Mouse (Mus musculus) neural tube, embryonic 14.5 days (tissue): ENCODE measurements around the gene Fkbp2. TPM values are rescaled to one million over a fixed set of nuclear protein-coding genes. Genes with fewer than 3 reads are reported as not detected.

Source experiments
- ATAC-seq: fragments of 200-750 bp; cut with Nextera tagmentation; 2 replicates; pipeline ENCODE4 v1.8.0; 2017; ENCODE audit warnings: low read depth, mild to moderate bottlenecking, moderate TSS enrichment, moderate library complexity
- H3K27ac ChIP-seq: fragments of 300-500 bp; sonication (generic); 2 replicates; pipeline ENCODE4 v1.5.1; 2014; ENCODE audit warnings: low read depth, mild to moderate bottlenecking, control low read depth, low read length, moderate library complexity, mixed read lengths
- H3K27me3 ChIP-seq: fragments of 300-500 bp; sonication (generic); 2 replicates; pipeline ENCODE4 v1.6.1; 2014; ENCODE audit warnings: low read length; ENCODE audit not compliant: control insufficient read depth, insufficient read depth
- H3K36me3 ChIP-seq: fragments of 300-500 bp; sonication (generic); 2 replicates; pipeline ENCODE4 v1.6.1; 2014; ENCODE audit warnings: low read length, mixed read lengths; ENCODE audit not compliant: control insufficient read depth, insufficient read depth
- H3K4me1 ChIP-seq: fragments of 300-500 bp; sonication (generic); 2 replicates; pipeline ENCODE4 v1.6.1; 2014; ENCODE audit warnings: low read length; ENCODE audit not compliant: control insufficient read depth, insufficient read depth
- H3K4me2 ChIP-seq: fragments of 300-500 bp; sonication (generic); 2 replicates; pipeline ENCODE4 v1.6.1; 2014; ENCODE audit warnings: mild to moderate bottlenecking, low read depth, low read length, control low read depth
- H3K4me3 ChIP-seq: fragments of 300-500 bp; sonication (generic); 2 replicates; pipeline ENCODE4 v1.5.1; 2014; ENCODE audit warnings: low read depth, low read length, control low read depth, mixed read lengths
- H3K9ac ChIP-seq: fragments of 300-500 bp; sonication (generic); replicated peaks from 2 replicates; pipeline ENCODE4 v1.6.1; 2014; ENCODE audit warnings: low read depth, mild to moderate bottlenecking, control low read depth, low read length, mixed read lengths
- H3K9me3 ChIP-seq: fragments of 300-500 bp; sonication (generic); 2 replicates; pipeline ENCODE4 v1.6.1; 2016; ENCODE audit warnings: low read length; ENCODE audit not compliant: control insufficient read depth
- WGBS: fragments of 180-500 bp; shearing (Covaris S2); extraction: QIAGEN DNeasy Blood & Tissue Kit; methylation state at CpG from one replicate; pipeline ENCODE4 v1.1.7; 2014; 5-methylcytosine and 5-hydroxymethylcytosine counted together
- polyA plus RNA-seq: library from polyadenylated mRNA; unstranded; fragments of >200 nt; fragmentation: Nextera tagmentation; extraction: Ambion mirVana; gene quantifications from 2 replicates; pipeline ENCODE4 v1.2.1, GENCODE M21; 2014

Gene Fkbp2
- polyA plus RNA-seq, 1 experiment from 2014 or later, result 119 TPM

DNA sequence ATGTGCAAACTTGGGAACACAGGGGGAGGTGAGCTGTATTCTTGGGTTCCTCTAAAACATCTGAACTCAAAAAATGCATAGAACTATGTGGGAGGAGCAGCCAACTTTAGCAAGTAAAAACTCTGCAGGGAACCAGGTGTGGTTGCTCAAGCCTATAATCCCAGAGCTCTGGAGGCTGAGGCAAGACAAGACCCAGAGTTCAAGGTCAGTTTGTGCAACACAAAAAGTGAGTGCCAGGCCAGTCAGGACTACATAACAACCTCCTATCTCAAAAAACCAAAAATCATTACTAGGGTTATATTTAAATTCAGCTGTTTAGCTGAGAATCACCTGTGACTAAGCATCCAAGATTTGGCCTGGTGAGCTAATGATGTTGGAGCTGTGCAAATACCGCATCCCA, 48.3 kb downstream of the Fkbp2 start:
- H3K27ac ChIP-seq, result no peak overlapping the region
- no peak overlapping the region for H3K9ac ChIP-seq
- no peak for ATAC-seq
- H3K4me1 ChIP-seq, result peaks cover 11% of the 10 kb centered on the region
- H3K36me3 ChIP-seq, result no peaks in the 10 kb centered on the region
- H3K4me2 ChIP-seq, result no peak overlapping the region
- no peak overlapping the region for H3K4me3 ChIP-seq
- 53% methylated on average over 1 of the region's 1 CpGs for WGBS
- peaks cover 54% of the 10 kb centered on the region for H3K27me3 ChIP-seq
- no peaks in the 10 kb centered on the region for H3K9me3 ChIP-seq

DNA sequence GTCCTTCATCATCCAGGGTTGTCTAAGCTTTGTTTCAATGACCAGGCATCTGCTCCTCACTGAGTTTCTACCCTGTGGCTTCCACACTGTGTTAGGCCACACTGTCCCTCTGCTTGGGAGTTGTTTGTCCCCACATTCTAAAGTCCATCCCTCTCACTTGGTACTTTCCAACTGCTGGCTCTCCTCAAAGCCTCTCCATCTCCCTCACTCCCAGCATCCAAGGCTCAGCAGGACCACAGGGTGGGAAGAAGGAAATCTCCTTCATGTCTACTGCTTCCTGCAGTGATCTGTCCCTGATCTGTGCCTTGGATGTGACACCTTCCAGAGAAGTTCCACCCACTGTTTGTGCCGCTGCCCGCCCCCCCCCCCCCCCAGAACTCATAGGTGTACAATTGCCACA, 49.3 kb downstream of the Fkbp2 start:
- 0% methylated on average over 2 of the region's 2 CpGs for WGBS
- no peak for ATAC-seq
- H3K9me3 ChIP-seq, result no peaks in the 10 kb centered on the region
- H3K27me3 ChIP-seq, result peaks cover 61% of the 10 kb centered on the region
- H3K4me1 ChIP-seq, result peaks cover 11% of the 10 kb centered on the region
- H3K4me2 ChIP-seq, result no peak overlapping the region
- H3K4me3 ChIP-seq, result no peak overlapping the region
- no peak overlapping the region for H3K9ac ChIP-seq
- H3K36me3 ChIP-seq, result no peaks in the 10 kb centered on the region
- no peak overlapping the region for H3K27ac ChIP-seq

DNA sequence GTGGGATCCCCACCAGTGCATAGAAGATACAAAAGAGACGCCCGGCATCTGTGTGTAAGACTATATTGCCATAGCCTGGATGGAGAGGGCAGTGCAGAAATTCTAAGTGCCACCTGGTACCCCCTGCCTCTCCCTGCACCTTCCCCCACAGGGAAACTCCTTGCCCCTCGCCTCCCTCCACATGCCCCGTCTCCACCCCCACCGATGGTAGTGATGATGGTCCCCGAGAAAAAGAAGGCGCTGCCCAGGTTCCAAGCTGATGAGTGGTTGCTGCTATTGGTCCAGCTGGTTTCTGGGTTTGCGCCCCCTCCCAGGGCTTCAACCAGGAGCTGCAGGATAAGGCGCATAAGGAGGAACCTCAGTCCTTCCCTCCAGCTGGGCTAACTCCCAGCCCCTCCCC, 52.2 kb downstream of the Fkbp2 start:
- no peak overlapping the region for H3K27ac ChIP-seq
- no peaks in the 10 kb centered on the region for H3K4me1 ChIP-seq
- WGBS, result 11% methylated on average over 9 of the region's 9 CpGs
- H3K9ac ChIP-seq, result no peak overlapping the region
- no peak for ATAC-seq
- peaks cover 70% of the 10 kb centered on the region for H3K27me3 ChIP-seq
- H3K4me2 ChIP-seq, result no peak overlapping the region
- H3K36me3 ChIP-seq, result no peaks in the 10 kb centered on the region
- H3K4me3 ChIP-seq, result no peak overlapping the region
- H3K9me3 ChIP-seq, result no peaks in the 10 kb centered on the region

Other genes with a start within 250 kb of the Fkbp2 start
- 9.6 and 10.4 TPM in 2 replicates for gene Rps6ka4, start 139.9 kb downstream of the Fkbp2 start, polyA plus RNA-seq
- gene Ccdc88b, start 122.3 kb downstream of the Fkbp2 start, polyA plus RNA-seq, result 0.32 TPM in 2 replicates
- 104 and 106 TPM in 2 replicates for gene Trmt112, start 70.8 kb downstream of the Fkbp2 start, polyA plus RNA-seq
- 240 and 272 TPM in 2 replicates for gene Prdx5, start 70.4 kb downstream of the Fkbp2 start, polyA plus RNA-seq
- gene Esrra, start 58.7 kb downstream of the Fkbp2 start, polyA plus RNA-seq, result 6.9 and 8.4 TPM in 2 replicates
- 0.94 and 5.6 TPM in 2 replicates for gene Catsperz, start 55.1 kb downstream of the Fkbp2 start, polyA plus RNA-seq
- 9.4 and 9.9 TPM in 2 replicates for gene Kcnk4, start 46.0 kb downstream of the Fkbp2 start, polyA plus RNA-seq
- 87.4 and 87.8 TPM in 2 replicates for gene Bad, start 38.6 kb downstream of the Fkbp2 start, polyA plus RNA-seq
- gene Gpr137, start 38.0 kb downstream of the Fkbp2 start, polyA plus RNA-seq, result 57.3 and 59.6 TPM in 2 replicates
- gene Ppp1r14b, start 5.5 kb downstream of the Fkbp2 start, polyA plus RNA-seq, result 140 and 162 TPM in 2 replicates
- 7.6 and 17.6 TPM in 2 replicates for gene Plcb3, start 4.0 kb downstream of the Fkbp2 start, polyA plus RNA-seq
- gene Vegfb, start 7.2 kb upstream of the Fkbp2 start, polyA plus RNA-seq, result 52.0 and 60.9 TPM in 2 replicates
- 23.7 and 28.5 TPM in 2 replicates for gene Dnajc4, start 12.1 kb upstream of the Fkbp2 start, polyA plus RNA-seq
- 22.0 and 22.6 TPM in 2 replicates for gene Nudt22, start 15.6 kb upstream of the Fkbp2 start, polyA plus RNA-seq
- gene Trpt1, start 15.6 kb upstream of the Fkbp2 start, polyA plus RNA-seq, result 22.2 and 29.8 TPM in 2 replicates
- gene Fermt3, start 39.0 kb upstream of the Fkbp2 start, polyA plus RNA-seq, result 1.9 and 4.9 TPM in 2 replicates
- gene Stip1, start 59.5 kb upstream of the Fkbp2 start, polyA plus RNA-seq, result 207 and 215 TPM in 2 replicates
- 4.7 and 5.6 TPM in 2 replicates for gene Macrod1, start 76.3 kb upstream of the Fkbp2 start, polyA plus RNA-seq
- 11.0 and 13.3 TPM in 2 replicates for gene Flrt1, start 125.2 kb upstream of the Fkbp2 start, polyA plus RNA-seq
- 240 and 255 TPM in 2 replicates for gene Otub1, start 225.8 kb upstream of the Fkbp2 start, polyA plus RNA-seq
- 1,130 and 1,330 TPM in 2 replicates for gene Cox8a, start 237.1 kb upstream of the Fkbp2 start, polyA plus RNA-seq